Mouse (Mus musculus): ENCODE measurements around the gene Rad51ap2.

GRCm38 (mm10) chr12:11437907-11438447 lies 17.9 kb upstream of the Rad51ap2 start:
- TF ChIP-seq CTCF (IDR thresholded peaks at IDR 0.05; ENCODE audit: low read depth), result no peak
- no peak for TF ChIP-seq EP300 (IDR thresholded peaks at IDR 0.05; ENCODE audit: low read depth)
